Mouse (Mus musculus): Measurements from ENCODE around the gene Nkiras1. TPM values are rescaled to one million over a fixed set of nuclear protein-coding genes. Genes with fewer than 3 reads are reported as not detected.
"Not testable (repeated sequence)": the region's sequence is repeated elsewhere in the genome, so short reads cannot be mapped to it uniquely, and the experiment has no call there.

The Nkiras1 gene
- polyA plus RNA-seq, 1 experiment from 2014 or later: 18.1 TPM

DNA sequence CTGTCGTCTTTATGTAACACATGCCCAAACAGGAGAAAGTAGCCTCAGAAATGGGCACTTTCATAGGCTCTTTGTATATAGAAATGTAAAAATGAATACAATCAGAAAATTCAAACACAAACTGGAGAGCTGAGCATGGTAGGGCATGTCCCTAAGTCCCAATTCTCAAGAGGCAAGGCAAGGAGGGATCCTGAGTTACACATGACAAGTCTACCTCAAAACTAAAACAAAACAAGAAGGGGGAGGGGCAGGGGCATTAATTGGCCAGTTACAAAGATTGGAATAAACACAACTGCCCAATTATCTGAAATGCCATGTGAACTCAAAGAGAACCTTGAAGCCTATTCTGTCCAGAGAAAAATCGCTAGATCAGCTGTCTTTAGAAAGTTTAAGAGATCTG is 37.9 kb upstream of the Nkiras1 start:
- WGBS: 86% methylated on average over 2 of the region's 2 CpGs
- ATAC-seq (replicated peaks; ENCODE audit: low FRiP score, low read depth): no peak
- DNase-seq (ENCODE audit: low spot score): no peak
- Histone ChIP-seq H3K36me3 (ENCODE audit: insufficient read depth, low read length) (no peaks in the 10 kb centered on the region), H3K4me1 (replicated peaks; ENCODE audit: insufficient read depth, low read length) (no peaks in the 10 kb centered on the region), H3K27me3 (ENCODE audit: insufficient read depth, low read length) (no peaks in the 10 kb centered on the region), H3K4me3 (replicated peaks; ENCODE audit: low read depth, low read length) (no peak overlapping the region), H3K4me2 (ENCODE audit: low read length) (no peak overlapping the region), H3K9me3 (replicated peaks; ENCODE audit: low read length) (no peaks in the 10 kb centered on the region), H3K27ac (no peak overlapping the region), H3K9ac (ENCODE audit: low read depth, low read length) (no peak overlapping the region)
- no peak for TF ChIP-seq CTCF (IDR thresholded peaks at IDR 0.05; ENCODE audit: low read depth)

DNA sequence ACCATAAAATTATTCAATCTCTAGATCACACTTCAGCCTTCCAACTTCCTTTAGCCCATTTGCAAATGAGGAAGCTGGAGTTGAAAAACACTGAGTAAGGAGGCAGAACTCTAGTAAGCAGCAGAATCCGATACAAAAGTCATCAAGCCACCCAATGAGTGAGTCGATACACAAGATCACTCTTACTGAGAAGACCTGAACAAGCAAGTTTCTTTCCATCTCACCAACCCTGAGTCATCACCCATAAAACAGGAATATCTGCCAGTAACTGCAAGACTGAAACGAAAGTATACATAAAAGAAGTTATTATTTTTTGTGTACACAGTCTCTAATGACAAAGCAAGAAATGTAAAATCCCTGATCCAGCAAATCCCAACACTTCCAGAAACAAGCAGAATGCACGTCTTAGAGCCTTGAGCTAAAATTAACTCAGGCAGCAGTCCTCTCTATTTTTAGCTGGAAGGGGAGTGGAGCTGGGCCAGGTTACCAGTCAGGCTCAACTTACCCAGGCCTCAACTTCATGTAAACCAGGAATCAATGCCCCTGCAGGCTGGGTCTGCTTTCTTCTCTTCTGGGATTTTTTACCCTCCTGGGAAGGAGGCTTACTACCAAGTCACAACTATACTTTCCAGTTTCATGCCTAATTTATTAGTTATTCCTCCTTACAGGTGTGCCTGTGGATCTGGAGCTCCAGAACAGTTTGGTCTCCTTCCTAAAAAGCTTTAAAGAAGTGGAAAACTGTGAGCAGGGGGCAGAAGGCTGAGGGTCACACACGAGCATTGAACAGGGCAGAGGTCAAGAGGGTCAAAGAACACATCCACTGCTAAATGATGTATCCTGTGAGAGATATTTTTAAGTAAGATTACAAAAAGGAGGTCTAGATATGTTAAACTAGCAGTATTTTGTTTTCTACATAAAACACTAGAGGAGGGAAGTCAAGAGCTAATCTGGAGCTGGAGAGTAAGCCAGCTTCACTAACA is 36.7 kb upstream of the Nkiras1 start:
- H3K9ac ChIP-seq (ENCODE audit: low read depth, low read length): no peak overlapping the region
- H3K9me3 ChIP-seq (replicated peaks; ENCODE audit: low read length): no peaks in the 10 kb centered on the region
- TF ChIP-seq CTCF (IDR thresholded peaks at IDR 0.05; ENCODE audit: low read depth): no peak
- H3K27me3 ChIP-seq (ENCODE audit: insufficient read depth, low read length): no peaks in the 10 kb centered on the region
- H3K36me3 ChIP-seq (ENCODE audit: insufficient read depth, low read length): no peaks in the 10 kb centered on the region
- DNase-seq (ENCODE audit: low spot score): peak; percentile 1
- ATAC-seq (replicated peaks; ENCODE audit: low FRiP score, low read depth): no peak
- H3K4me2 ChIP-seq (ENCODE audit: low read length): no peak overlapping the region
- no peaks in the 10 kb centered on the region for H3K4me1 ChIP-seq (replicated peaks; ENCODE audit: insufficient read depth, low read length)
- 32% methylated on average over 5 of the region's 5 CpGs for WGBS
- H3K27ac ChIP-seq: no peak overlapping the region; the same call in 1 of the 2 replicates
- H3K4me3 ChIP-seq (replicated peaks; ENCODE audit: low read depth, low read length): no peak overlapping the region

DNA sequence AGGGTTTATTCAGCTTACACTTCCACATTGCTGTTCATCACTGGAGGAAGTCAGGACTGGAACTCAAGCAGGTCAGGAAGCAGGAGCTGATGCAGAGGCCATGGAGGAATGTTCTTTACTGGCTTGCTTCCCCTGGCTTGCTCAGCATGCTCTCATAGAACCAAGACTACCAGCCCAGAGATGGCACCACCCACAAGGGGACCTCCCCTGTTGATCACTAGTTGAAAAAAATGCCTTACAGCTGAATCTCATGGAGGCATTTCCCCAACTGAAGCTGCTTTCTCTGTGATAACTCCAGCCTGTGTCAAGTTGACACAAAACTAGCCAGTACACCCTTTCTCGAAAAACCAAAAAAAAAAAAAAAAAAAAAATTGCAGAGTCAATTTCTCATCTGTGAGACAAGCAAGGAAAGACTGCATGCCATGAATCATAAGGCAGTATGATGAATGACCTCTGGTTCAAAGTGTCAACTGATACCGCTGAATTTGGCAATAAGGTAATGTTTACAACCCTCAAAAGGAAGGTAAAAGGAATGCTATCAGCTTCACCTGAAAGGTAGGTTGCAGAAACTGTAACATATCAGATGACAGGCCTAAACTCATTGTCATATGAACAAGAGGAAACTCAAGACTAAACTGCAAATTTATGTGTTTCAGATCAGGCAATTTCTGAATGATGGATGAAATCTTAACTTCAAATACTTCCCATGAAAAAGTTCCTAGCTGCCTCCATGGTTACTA is 34.3 kb upstream of the Nkiras1 start:
- H3K27ac ChIP-seq; H3K9ac ChIP-seq (ENCODE audit: low read depth, low read length); H3K4me2 ChIP-seq (ENCODE audit: low read length); H3K4me3 ChIP-seq (replicated peaks; ENCODE audit: low read depth, low read length); H3K9me3 ChIP-seq (replicated peaks; ENCODE audit: low read length); H3K4me1 ChIP-seq (replicated peaks; ENCODE audit: insufficient read depth, low read length); H3K27me3 ChIP-seq (ENCODE audit: insufficient read depth, low read length); ATAC-seq (replicated peaks; ENCODE audit: low FRiP score, low read depth); DNase-seq (ENCODE audit: low spot score); H3K36me3 ChIP-seq (ENCODE audit: insufficient read depth, low read length): not testable (repeated sequence)
- WGBS: 78% methylated on average over 2 of the region's 2 CpGs

DNA sequence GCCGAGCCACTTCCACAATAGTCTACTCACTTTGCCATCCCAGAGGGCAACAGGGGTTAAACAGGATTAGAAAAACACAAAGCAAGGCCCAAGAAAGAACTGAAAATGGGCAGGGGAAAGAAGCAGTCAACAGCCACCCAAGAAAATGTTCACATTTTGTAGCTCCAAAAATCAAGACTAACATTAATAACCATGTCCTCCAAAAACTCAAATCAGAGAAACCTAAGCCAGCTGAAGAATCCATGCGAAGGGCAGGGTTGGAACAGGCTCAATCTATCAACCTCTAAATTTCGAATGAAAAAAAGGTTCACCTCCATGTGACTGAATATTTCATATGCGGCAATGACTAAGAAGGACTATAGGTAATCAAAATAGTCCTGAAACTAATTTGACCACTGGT is 33.6 kb upstream of the Nkiras1 start:
- TF ChIP-seq CTCF (IDR thresholded peaks at IDR 0.05; ENCODE audit: low read depth): no peak
- ATAC-seq (replicated peaks; ENCODE audit: low FRiP score, low read depth): no peak
- DNase-seq (ENCODE audit: low spot score): no peak
- Histone ChIP-seq H3K9me3 (replicated peaks; ENCODE audit: low read length) (no peaks in the 10 kb centered on the region), H3K9ac (ENCODE audit: low read depth, low read length) (peak overlapping the region; percentile 94; the same call in 1 of the 2 replicates), H3K4me1 (replicated peaks; ENCODE audit: insufficient read depth, low read length) (no peaks in the 10 kb centered on the region), H3K4me2 (ENCODE audit: low read length) (peak overlapping the region; percentile 81), H3K27ac (no peak overlapping the region), H3K4me3 (replicated peaks; ENCODE audit: low read depth, low read length) (peak overlapping the region; percentile 84; the same call in 1 of the 2 replicates), H3K27me3 (ENCODE audit: insufficient read depth, low read length) (no peaks in the 10 kb centered on the region), H3K36me3 (ENCODE audit: insufficient read depth, low read length) (no peaks in the 10 kb centered on the region)
- WGBS: 65% methylated on average over 4 of the region's 4 CpGs

DNA sequence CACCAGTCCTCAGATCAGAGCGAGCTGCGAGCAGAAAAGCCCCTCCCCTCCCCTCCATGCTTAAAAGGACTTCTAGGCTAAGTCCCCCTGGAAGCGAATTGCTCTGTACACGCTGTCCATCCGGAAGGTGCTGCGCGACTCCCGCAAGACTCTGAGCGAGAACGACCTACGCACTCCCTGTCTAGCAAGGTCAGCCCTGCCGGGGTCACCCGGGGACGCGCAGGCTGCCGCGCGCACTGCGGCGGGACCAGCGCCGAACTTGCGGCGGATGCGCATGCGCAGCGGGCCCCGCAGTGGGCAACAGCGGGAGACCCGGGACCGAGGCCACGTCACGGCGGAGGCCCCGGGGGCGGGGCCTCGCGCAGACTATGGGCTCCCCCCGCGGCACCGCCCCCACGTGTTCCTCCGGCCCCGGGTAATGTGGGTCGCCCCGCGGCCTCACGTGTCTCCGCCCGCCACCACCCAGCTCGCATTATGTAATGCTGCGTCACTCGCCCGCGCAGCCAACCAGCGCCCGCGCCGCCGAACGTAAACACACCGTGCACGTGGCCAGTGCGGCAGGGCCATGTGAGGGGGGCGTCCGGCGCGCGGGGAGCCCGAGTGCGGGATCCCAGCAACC is 32.7 kb upstream of the Nkiras1 start:
- Histone ChIP-seq H3K4me2 (ENCODE audit: low read length) (peak overlapping the region; percentile 81), H3K9me3 (replicated peaks; ENCODE audit: low read length) (no peaks in the 10 kb centered on the region), H3K27me3 (ENCODE audit: insufficient read depth, low read length) (no peaks in the 10 kb centered on the region), H3K36me3 (ENCODE audit: insufficient read depth, low read length) (no peaks in the 10 kb centered on the region), H3K4me3 (replicated peaks; ENCODE audit: low read depth, low read length) (peak overlapping the region; percentile 84), H3K4me1 (replicated peaks; ENCODE audit: insufficient read depth, low read length) (no peaks in the 10 kb centered on the region), H3K9ac (ENCODE audit: low read depth, low read length) (peak overlapping the region; percentile 94), H3K27ac (peak overlapping the region; percentile 98)
- no peak for TF ChIP-seq CTCF (IDR thresholded peaks at IDR 0.05; ENCODE audit: low read depth)
- DNase-seq (ENCODE audit: low spot score): peak; percentile 96
- ATAC-seq (replicated peaks; ENCODE audit: low FRiP score, low read depth): peak; percentile 91
- WGBS: under 1% methylated on average over 65 of the region's 71 CpGs
